Mouse (Mus musculus) gastrocnemius, adult 2 months (tissue): ENCODE data around the gene Sufu. TPM values are rescaled to one million over a fixed set of nuclear protein-coding genes. Genes with fewer than 3 reads are reported as not detected.

Experiments
- DNase-seq: peaks from one replicate; pipeline ENCODE4 v3.0.0; 2022
- H3K27ac ChIP-seq: fragments of 200-600 bp; 2 replicates; pipeline ENCODE4 v1.8.1; 2022; ENCODE audit warnings: mild to moderate bottlenecking
- H3K4me3 ChIP-seq: fragments of 200-600 bp; 2 replicates; pipeline ENCODE4 v1.8.1; 2022; ENCODE audit warnings: mild to moderate bottlenecking, moderate library complexity
- CTCF ChIP-seq: fragments of 200-600 bp; IDR thresholded peaks from 2 replicates; pipeline ENCODE4 v1.8.1; 2022; ENCODE audit warnings: antibody characterized with exemption, mild to moderate bottlenecking, moderate library complexity
- intact Hi-C: fragments of 180-260 bp; cut with DNase I; formaldehyde crosslinking; loops from one replicate; pipeline ENCODE4 v1.15.1; 2025
- total RNA-seq, 2 experiments: library from RNA; stranded (reverse); gene quantifications; 2 replicates each; pipeline ENCODE4 v1.2.3; 2021

Gene Sufu
- total RNA-seq, 2 experiments from 2014 or later: 5.1 to 6.1 TPM

DNA sequence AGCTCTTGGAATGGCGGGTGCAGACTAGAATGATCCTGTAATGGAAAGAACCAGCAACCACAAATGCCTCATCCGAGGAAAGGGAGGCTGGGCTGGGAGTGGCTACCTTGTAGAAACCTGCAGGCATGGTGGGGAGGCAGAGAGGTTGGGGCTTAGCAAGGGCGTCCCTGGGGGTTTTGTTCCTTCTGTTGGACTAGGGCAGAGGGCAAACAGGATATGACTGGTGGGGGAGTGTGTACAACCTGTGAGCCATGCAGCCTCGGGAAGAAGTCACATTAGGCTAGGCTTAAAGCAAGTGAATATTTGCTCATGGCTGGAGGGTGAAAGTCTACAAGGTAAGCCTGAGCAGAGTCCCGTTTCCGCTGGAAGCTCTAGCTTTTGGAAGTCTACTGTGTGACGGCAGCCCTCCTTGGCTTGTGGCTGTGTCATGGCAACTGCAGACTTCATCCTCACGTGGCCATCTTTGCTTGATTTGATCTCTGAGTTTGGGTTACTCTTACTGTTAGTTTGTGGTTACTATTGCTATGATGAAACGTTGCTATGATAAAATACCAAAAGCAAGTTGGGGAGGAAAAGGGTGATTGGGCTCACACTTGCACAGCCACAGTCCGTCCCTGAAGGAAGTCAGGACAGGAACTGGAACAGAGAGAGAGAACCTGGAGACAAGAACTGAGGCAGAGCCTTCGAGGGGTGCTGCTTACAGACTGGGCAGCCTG is 33.2 kb upstream of the Sufu start:
- no peak for TF ChIP-seq CTCF
- Histone ChIP-seq H3K27ac (no peak overlapping the region), H3K4me3 (no peak overlapping the region)
- intact Hi-C loops: no loop called here
- DNase-seq: no peak

DNA sequence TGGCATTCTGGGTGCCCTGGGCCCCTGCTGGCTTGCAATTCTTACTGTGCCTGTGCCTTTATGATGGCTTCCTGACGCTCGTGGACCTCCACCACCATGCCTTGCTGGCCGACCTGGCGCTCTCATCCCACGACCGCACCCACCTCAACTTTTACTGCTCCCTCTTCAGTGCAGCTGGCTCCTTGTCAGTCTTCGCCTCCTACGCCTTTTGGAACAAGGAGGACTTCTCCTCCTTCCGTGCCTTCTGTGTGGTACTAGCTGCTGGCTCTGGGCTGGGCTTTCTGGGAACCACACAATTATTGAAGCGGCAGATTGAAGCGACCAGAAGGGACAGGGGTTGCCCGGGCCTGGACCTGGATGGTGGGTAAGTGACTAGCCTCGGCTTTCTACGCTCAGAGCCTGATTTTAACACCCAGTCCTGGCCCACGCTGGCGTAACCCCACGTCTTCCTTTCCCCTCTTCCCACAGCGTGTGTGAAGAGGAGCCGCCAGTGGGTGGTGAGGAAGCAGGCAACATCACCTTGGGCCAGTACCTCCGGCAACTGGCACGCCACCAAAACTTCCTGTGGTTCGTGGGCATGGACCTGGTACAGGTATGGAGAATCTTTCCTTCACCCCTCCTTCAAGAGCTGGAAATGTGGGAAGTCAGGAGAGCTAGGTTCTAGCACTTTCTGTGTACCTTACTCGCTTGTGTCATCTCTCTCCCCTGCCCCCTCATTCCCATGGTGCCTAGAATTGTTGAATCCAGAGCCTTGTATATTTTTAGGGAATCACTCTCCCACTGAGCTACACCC is 28.7 kb upstream of the Sufu start:
- intact Hi-C loops: no loop called here
- peak overlapping the region; percentile 58; the same call in 1 of the 2 replicates for H3K27ac ChIP-seq
- no peak overlapping the region for H3K4me3 ChIP-seq
- no peak for TF ChIP-seq CTCF
- no peak for DNase-seq

DNA sequence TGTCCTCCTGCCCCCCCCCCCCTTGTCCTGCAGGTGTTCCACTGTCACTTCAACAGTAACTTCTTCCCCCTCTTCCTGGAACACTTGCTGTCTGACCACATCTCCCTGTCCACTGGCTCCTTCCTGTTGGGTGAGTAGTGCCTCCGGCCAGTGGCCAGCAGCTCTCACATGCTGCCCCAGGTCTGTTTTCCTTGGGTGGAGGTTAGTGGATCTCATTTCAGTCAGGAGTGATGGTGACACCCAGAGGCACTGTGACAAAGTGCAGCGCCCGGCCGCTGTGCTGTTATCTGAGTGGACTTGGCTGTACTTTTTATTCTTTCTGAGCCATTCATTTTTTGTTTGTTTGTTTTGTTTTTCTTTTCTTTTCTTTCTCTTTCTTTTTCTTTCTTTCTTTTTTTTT is 27.5 kb upstream of the Sufu start:
- peak; percentile 75 for TF ChIP-seq CTCF
- Histone ChIP-seq H3K27ac (peak overlapping the region; percentile 58), H3K4me3 (no peak overlapping the region)
- DNase-seq: peak; percentile 82
- intact Hi-C loops: no loop called here

DNA sequence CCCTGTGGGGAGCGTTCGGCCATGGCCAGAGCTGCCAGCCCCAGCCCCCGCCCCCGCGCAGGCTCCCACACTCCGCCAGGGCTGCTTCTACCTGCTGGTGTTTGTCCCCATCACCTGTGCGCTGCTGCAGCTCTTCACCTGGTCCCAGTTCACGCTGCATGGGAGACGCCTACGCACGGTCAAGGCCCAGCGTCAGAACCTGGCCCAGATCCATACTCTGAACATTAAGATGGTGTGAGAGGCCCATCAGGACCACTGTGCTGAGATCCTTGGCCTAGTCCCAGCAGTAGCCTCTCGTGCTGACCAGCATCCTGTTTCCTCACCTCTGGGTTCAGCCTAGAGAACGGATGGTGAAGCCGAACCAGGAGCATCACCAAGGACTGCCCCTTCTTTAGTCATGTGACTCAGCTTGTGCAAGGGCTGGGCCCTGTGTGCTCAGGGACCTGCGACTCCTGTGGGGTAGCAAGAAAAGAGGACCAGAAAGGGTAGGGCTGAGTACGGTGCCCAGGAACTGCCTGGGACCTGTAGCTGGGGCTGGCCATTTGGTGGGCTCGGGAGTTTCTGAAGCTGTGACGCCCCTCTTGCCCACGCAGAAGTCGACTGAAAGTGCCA is 22.1 kb upstream of the Sufu start:
- no peak for DNase-seq
- intact Hi-C loops: no loop called here
- TF ChIP-seq CTCF: no peak

DNA sequence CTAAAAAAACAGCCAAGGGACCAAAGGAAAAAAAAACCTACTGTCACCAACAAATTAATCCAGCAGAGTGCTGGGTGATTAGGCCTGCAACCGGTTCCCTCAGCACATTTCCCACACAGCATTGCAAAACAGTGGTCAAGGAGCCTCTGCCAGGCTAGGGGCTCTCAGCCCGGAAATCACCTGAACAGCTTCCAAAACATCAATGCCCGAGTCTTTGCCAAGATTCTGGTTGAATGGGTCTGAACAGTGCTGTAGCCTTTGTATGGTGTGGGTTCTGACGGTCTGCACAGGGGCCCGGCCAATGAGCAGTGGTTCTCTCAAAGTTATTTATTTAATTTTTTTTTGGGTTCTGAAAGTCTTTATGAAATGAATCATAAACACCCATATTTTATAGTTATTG is 21.2 kb upstream of the Sufu start:
- no peak for DNase-seq
- Histone ChIP-seq H3K4me3 (no peak overlapping the region), H3K27ac (no peak overlapping the region)
- intact Hi-C loops: no loop called here
- no peak for TF ChIP-seq CTCF

More for the DNA sequence above, 22.1 kb upstream of the Sufu start:
- H3K4me3 ChIP-seq: no peak overlapping the region
- no peak overlapping the region for H3K27ac ChIP-seq

DNA sequence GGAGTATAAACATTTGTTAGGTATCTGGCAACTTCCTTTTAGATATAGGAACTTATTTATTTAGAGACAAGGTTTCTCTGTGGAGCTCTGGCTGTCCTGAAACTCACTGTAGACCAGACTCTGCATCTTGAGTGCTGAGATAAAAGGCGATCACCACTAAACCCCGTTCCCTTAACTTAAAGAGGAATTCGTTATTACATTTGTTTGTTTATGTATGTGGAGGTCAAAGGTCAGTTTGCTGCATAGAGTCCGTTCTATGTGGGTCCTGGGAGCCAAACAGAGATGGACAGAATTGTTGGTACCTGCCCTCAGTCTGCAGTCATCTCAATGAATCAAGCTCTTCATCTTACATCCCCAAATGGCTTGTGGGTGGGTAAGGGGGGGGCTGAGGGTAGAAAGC is 20.8 kb upstream of the Sufu start:
- DNase-seq: no peak
- Histone ChIP-seq H3K4me3 (no peak overlapping the region), H3K27ac (no peak overlapping the region)
- no peak for TF ChIP-seq CTCF
- intact Hi-C loops: no loop called here

DNA sequence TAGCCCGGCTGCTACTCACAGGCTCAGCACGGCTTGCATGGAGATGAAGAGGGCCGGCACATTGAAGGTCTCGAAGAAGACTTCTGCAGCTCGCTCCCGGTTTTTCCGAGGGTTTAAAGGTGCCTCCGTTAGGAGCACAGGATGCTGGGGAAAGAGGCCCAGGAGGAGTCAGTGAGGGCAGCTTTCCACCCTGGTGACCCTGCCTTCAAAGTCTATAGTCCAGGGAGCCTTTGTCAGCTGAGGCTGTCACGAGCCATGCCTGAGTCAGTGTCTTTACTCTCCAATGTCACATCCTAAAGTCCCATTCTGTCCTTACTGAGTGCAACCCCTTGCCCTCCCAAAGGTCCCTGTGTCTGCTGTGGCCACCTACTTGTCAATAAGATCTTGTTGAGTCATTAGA is 14.4 kb upstream of the Sufu start:
- H3K4me3 ChIP-seq: no peak overlapping the region
- no peak overlapping the region for H3K27ac ChIP-seq
- intact Hi-C loops: no loop called here
- TF ChIP-seq CTCF: no peak
- no peak for DNase-seq

DNA sequence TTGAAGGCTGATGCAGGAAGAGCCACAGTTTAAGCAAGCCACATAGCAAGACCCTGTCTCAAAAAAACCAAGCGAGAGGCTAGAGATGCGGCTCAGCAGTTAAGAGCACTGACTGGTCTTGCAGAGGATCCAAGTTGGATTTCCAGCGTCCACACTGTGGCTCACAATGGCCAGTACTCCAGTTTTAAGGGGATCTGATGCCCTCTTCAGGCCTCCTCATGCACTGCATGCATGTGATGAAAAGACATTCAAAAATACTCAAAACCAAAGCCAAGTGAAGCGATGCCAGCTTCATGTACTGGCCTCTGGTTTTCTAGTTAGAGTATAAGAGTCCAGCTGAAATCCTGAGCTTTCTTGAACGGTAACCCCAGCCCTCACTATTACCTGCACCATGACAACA is 6.8 kb upstream of the Sufu start:
- no peak for DNase-seq
- TF ChIP-seq CTCF: peak; percentile 46
- intact Hi-C loops: no loop called here
- Histone ChIP-seq H3K27ac (no peak overlapping the region), H3K4me3 (no peak overlapping the region)

DNA sequence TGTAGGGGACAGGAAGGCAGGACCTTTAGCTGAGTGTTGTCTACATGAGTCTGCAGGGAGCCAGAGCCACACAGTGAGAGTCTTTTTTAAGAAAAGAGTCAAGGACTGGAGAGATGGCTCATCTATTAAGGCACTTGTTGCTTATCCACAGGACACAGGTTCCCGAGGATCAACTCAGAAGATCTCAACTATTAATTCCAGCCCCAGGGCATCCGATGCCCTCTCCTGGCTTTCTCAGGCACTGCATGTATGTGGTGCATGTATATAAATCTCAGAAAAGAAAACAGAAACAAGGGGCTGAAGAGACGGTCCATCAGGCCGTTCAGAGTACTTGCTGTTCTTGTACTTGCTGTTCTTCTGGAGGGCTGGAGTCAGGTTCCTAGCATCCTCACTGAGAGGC is 4.7 kb upstream of the Sufu start:
- H3K27ac ChIP-seq: no peak overlapping the region
- TF ChIP-seq CTCF: peak; percentile 66
- H3K4me3 ChIP-seq: no peak overlapping the region
- no peak for DNase-seq
- intact Hi-C loops: no loop called here

DNA sequence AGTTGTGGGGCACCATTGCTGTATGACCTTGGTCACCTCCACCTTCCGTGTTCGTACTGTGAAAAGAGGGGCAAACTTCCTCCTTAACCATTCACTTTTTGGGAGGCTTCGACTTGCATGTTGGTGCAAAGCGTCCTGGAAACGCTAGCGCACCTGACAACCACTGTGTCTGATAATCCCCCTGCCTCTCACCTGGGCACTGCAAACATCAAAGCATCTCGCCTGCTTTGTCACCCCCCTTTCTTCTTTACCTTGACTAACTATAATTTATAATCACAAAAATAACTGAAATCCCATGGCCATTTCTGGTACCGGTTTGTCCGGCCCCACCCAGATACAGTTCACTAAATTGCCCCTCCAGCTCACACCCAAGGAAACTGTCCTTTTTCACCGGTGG is 2.0 kb upstream of the Sufu start:
- no peak for TF ChIP-seq CTCF
- peak overlapping the region; percentile 95 for H3K27ac ChIP-seq
- H3K4me3 ChIP-seq: peak overlapping the region; percentile 97
- no peak for DNase-seq
- intact Hi-C loops: loop anchor here (2.0 kb wide), 1 partner anchor 108 kb away; no protein-coding TSS in a partner anchor

DNA sequence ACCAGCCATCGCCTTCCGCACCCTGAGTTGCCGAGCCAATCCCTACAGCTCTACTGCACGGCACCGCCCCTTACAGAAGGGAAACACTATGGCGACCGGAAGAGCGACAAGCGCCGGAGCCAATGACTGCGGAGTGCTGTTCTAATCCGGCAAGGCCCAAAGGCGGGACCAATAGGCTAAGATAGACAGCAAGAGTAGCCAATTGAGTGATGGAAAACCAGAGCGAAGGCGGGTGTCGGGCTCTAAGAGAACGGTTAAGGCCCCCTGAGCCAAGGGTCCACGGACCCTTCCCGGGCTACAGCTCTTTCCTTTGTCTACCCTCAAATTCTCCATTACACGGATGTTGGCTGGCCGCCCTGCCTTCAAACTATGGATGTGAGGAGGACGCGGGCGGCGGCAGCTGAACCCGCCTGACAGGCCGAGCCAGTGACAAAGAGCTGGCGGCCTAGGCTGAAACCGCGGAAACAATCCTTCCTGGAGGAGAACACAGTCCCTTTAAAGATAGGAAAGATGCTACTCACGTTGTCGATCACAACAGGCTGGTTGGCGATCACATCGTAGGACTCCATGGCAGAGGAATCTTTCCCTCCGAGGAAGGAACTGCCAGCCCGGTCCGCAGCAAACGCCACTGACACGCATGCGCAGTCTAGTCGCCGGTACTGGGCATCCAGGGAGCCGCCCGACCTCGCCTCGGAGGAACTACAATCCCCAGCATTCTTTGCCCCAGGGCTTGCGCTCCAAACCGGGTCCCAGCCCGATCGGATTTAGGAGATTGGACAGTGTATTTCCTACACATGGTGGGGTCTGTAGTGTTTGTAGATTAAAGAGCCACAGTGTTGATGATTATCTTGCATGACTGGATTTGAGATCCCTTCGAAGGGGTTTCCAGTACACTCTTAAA is 1.3 kb upstream of the Sufu start, which contains the start of gene Actr1a:
TSS of gene Actr1a (minus strand) at position 640 of the 901 bp plus-strand sequence.
- peak within 1 kb of the TSS; percentile 95 for H3K27ac ChIP-seq
- no peak for TF ChIP-seq CTCF
- DNase-seq: peak; percentile 98

DNA sequence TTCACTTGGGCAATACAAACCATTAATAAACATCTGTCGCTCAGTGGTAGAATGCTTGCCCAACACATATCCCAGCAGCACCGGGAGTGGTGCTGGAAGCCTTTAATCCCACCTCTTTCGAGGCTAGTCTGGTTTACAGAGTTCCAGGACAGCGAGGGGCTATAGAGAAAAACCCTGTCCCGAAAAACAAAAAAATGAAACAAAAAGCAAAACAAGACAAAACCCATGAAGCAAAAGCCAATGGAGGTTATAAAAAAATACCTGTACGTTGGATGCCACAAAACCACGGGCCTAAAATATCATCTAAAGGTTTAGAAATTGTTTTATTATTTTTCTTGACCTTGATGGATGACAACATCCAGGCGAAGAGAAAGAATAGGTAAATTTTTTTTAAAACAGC is 587 bp upstream of the Sufu start:
- Histone ChIP-seq H3K27ac (peak overlapping the region; percentile 95), H3K4me3 (peak overlapping the region; percentile 97)
- TF ChIP-seq CTCF: no peak
- no peak for DNase-seq
- intact Hi-C loops: loop anchor here (2.0 kb wide), 1 partner anchor 57 kb away; no protein-coding TSS in a partner anchor

More for the DNA sequence above, 1.3 kb upstream of the Sufu start, which contains the start of gene Actr1a:
- peak within 1 kb of the TSS; percentile 97 for H3K4me3 ChIP-seq
- intact Hi-C loops: loop anchor here (2.0 kb wide), 2 partner anchors 57 to 107 kb away; no protein-coding TSS in a partner anchor
